Mouse (Mus musculus) B cell, adult 67 days (primary cell): Measurements from ENCODE around the gene Rassf2. TPM values are rescaled to one million over a fixed set of nuclear protein-coding genes. Genes with fewer than 3 reads are reported as not detected.

Experiments
- total RNA-seq, 2 experiments: library from RNA; stranded (reverse); gene quantifications; 4 replicates each; pipeline ENCODE4 v1.2.4; 2023

Rassf2 gene
- 100 to 1,000 TPM; 240 to 250 TPM for total RNA-seq

GRCm38 (mm10) chr2:132029646-132030417 is at the start of gene Rassf2:
Rassf2 (minus strand) TSS chr2:132030258.

GRCm38 (mm10) chr2:131950598-131951095 is 79.4 kb downstream of the Rassf2 start, which contains the start of gene Prnd:
Prnd (plus strand) TSS chr2:131950861.

Other genes with a start within 250 kb of the Rassf2 start
- gene Erv3, start 170.5 kb downstream of the Rassf2 start, total RNA-seq: not detected
- 1 to 10 TPM; 3.1 to 4.8 TPM for gene Prnp, start 120.3 kb downstream of the Rassf2 start, total RNA-seq
- not detected for gene Prn, start 120.3 kb downstream of the Rassf2 start, total RNA-seq
- gene Prnd, start 79.4 kb downstream of the Rassf2 start, total RNA-seq: under 1 TPM in 1 of 2 experiments, not detected in 1; 0.32 TPM
- gene Slc23a2, start 114.8 kb upstream of the Rassf2 start, total RNA-seq: 10 to 100 TPM; 41.2 to 46.3 TPM
- 10 to 100 TPM; 26.7 to 29.1 TPM for gene Tmem230, start 217.5 kb upstream of the Rassf2 start, total RNA-seq
- gene Pcna, start 223.1 kb upstream of the Rassf2 start, total RNA-seq: 100 to 1,000 TPM; 259 to 275 TPM
- gene Cds2, start 232.9 kb upstream of the Rassf2 start, total RNA-seq: 10 to 100 TPM; 73.8 to 80.8 TPM